Mouse (Mus musculus): ENCODE data around the gene Thnsl2. TPM values are rescaled to one million over a fixed set of nuclear protein-coding genes. Genes with fewer than 3 reads are reported as not detected.

Thnsl2 gene
- total and polyA plus RNA-seq, 3 experiments: 3.4 to 6.0 (median 4.1) TPM

DNA sequence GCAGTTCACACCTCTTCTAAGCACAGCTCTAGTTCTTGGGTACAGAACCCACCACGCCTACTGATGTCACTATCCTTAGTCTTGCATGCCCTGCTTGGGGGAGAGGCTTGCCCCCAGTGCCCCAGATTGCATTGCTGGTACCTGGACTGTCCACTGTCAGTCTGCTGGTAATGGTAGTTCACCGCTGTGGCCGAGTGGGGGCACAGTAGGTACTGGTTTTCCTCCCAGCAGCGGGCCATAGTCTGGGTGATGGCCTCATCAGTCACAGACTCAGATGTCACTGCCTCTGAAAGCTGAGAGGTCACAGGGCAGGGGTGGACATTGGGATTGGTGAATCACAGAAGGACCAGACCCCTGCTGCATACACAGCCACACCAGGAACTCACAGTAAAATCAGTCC, 15.2 kb downstream of the Thnsl2 start:
- Histone ChIP-seq H3K36me3 (ENCODE audit: control insufficient read depth, insufficient read depth, low read length) (no peaks in the 10 kb centered on the region), H3K9ac (ENCODE audit: low read depth, low read length) (no peak overlapping the region), H3K79me2 (replicated peaks; ENCODE audit: control insufficient read depth, insufficient read depth, low read length) (no peaks in the 10 kb centered on the region), H3K27ac (no peak overlapping the region), H3K27me3 (ENCODE audit: control insufficient read depth, insufficient read depth, low read length) (no peaks in the 10 kb centered on the region), H3K4me3 (no peak overlapping the region), H3K4me1 (ENCODE audit: control insufficient read depth, insufficient read depth, low read length) (no peaks in the 10 kb centered on the region)
- TF ChIP-seq EP300 (IDR thresholded peaks at IDR 0.05; ENCODE audit: insufficient read depth, low read depth, low read length): no peak
- no peak for TF ChIP-seq CTCF (IDR thresholded peaks at IDR 0.05)
- no peak for TF ChIP-seq POLR2A (IDR thresholded peaks at IDR 0.05; ENCODE audit: insufficient read depth, low read depth, low read length)
- no peak for DNase-seq
- 58% methylated on average over 4 of the region's 4 CpGs for WGBS
- intact Hi-C loops (cut with DNase I): loop anchor here (5.0 kb wide), 2 partner anchors 177 to 322 kb away; no protein-coding TSS in a partner anchor

DNA sequence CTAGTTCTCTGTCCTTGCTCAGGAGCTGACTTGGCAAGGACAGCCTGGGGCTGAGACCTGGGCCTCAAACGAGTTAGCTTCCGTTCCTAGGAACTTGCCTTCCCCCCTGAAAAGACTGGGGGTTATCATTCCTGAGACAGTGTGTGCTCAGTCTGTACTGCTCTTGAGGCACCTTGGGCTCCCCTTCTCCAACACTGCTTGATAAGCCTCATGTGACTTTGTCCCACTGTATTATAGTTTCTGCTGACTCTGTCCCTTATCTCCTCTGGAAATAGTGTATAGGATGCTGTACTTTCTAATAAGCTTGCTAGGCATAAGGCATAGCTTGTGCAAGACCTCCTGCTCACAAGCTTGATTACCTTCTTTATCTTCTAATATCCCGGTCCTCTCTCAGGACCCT, 17.9 kb downstream of the Thnsl2 start:
- WGBS: 56% methylated on average over 3 of the region's 3 CpGs
- TF ChIP-seq POLR2A (IDR thresholded peaks at IDR 0.05; ENCODE audit: insufficient read depth, low read depth, low read length): no peak
- no peak for TF ChIP-seq CTCF (IDR thresholded peaks at IDR 0.05)
- no peak for TF ChIP-seq EP300 (IDR thresholded peaks at IDR 0.05; ENCODE audit: insufficient read depth, low read depth, low read length)
- Histone ChIP-seq H3K4me1 (ENCODE audit: control insufficient read depth, insufficient read depth, low read length) (no peaks in the 10 kb centered on the region), H3K36me3 (ENCODE audit: control insufficient read depth, insufficient read depth, low read length) (no peaks in the 10 kb centered on the region), H3K27ac (no peak overlapping the region), H3K27me3 (ENCODE audit: control insufficient read depth, insufficient read depth, low read length) (no peaks in the 10 kb centered on the region), H3K4me3 (no peak overlapping the region), H3K9ac (ENCODE audit: low read depth, low read length) (no peak overlapping the region), H3K79me2 (replicated peaks; ENCODE audit: control insufficient read depth, insufficient read depth, low read length) (no peaks in the 10 kb centered on the region)
- DNase-seq: no peak
- intact Hi-C loops (cut with DNase I): loop anchor here (5.0 kb wide), 2 partner anchors 174 to 319 kb away; no protein-coding TSS in a partner anchor

- Histone ChIP-seq H3K4me1 (ENCODE audit: control insufficient read depth, insufficient read depth, low read length) (no peaks in the 10 kb centered on the region), H3K36me3 (ENCODE audit: control insufficient read depth, insufficient read depth, low read length) (no peaks in the 10 kb centered on the region), H3K27ac (no peak overlapping the region), H3K79me2 (replicated peaks; ENCODE audit: control insufficient read depth, insufficient read depth, low read length) (no peaks in the 10 kb centered on the region), H3K4me3 (no peak overlapping the region), H3K9ac (ENCODE audit: low read depth, low read length) (no peak overlapping the region), H3K27me3 (ENCODE audit: control insufficient read depth, insufficient read depth, low read length) (no peaks in the 10 kb centered on the region)
- 5% methylated on average over 3 of the region's 3 CpGs for WGBS
- TF ChIP-seq EP300 (IDR thresholded peaks at IDR 0.05; ENCODE audit: insufficient read depth, low read depth, low read length) (0 out of 2 replicates have a peak, but pooled peaks have one; percentile 38), CTCF (IDR thresholded peaks at IDR 0.05) (peak; percentile 94), POLR2A (IDR thresholded peaks at IDR 0.05; ENCODE audit: insufficient read depth, low read depth, low read length) (no peak)
- intact Hi-C loops (cut with DNase I): loop anchor here (2.0 to 5.0 kb wide), 3 partner anchors 94 to 318 kb away; no protein-coding TSS in a partner anchor
- peak; percentile 60 to 80 for DNase-seq
These were observed 19.0 kb downstream of the Thnsl2 start for GRCm38 (mm10) chr6:71125043-71125893.

- no peak overlapping the region for H3K9ac ChIP-seq (ENCODE audit: low read depth, low read length)
- H3K4me1 ChIP-seq (ENCODE audit: control insufficient read depth, insufficient read depth, low read length): no peaks in the 10 kb centered on the region
- H3K27me3 ChIP-seq (ENCODE audit: control insufficient read depth, insufficient read depth, low read length): no peaks in the 10 kb centered on the region
- H3K36me3 ChIP-seq (ENCODE audit: control insufficient read depth, insufficient read depth, low read length): no peaks in the 10 kb centered on the region
- no peak for DNase-seq
- H3K4me3 ChIP-seq: no peak overlapping the region
- TF ChIP-seq POLR2A (IDR thresholded peaks at IDR 0.05; ENCODE audit: insufficient read depth, low read depth, low read length) (no peak), EP300 (IDR thresholded peaks at IDR 0.05; ENCODE audit: insufficient read depth, low read depth, low read length) (no peak), CTCF (IDR thresholded peaks at IDR 0.05) (no peak)
- H3K27ac ChIP-seq: no peak overlapping the region
- intact Hi-C loops (cut with DNase I): no loop called here
- 17% methylated on average over 10 of the region's 10 CpGs for WGBS
- no peaks in the 10 kb centered on the region for H3K79me2 ChIP-seq (replicated peaks; ENCODE audit: control insufficient read depth, insufficient read depth, low read length)
These were observed 24.5 kb downstream of the Thnsl2 start for GRCm38 (mm10) chr6:71119577-71120254.

DNA sequence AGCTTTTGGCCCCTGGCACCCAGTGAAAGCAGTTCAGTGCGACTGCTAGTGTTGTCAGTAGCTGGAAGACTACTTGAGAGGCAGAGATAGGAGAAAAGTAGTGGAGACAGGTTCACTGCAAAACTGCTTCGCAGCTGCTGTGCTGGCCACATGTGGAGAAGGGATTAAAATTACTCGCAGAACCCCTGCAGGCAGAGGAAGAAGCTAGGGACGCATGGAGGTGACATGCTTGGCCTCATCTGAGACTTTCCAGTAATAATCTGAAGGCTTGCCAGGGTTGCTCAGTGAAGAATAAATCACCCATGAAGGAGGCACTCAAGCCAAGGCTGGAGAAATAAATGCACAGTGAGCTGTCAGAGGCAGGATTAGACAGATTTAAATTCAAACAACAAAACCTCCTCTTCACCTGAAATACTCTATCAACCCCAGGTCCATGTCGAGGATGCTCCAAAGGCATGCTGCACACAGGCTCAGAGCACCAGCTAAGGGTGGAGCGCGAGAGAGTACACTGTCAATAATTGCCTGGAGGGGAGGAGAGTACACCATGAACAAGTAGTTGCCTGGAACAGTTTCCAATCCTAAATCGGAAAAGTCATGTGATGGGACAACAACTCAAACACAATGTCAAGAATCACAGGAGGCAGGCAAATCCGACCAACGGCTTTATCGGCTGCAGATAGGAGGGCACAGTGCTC, 32.7 kb downstream of the Thnsl2 start:
- TF ChIP-seq POLR2A (IDR thresholded peaks at IDR 0.05; ENCODE audit: insufficient read depth, low read depth, low read length) (no peak), CTCF (IDR thresholded peaks at IDR 0.05) (no peak), EP300 (IDR thresholded peaks at IDR 0.05; ENCODE audit: insufficient read depth, low read depth, low read length) (no peak)
- WGBS: 50% methylated on average over 11 of the region's 11 CpGs
- H3K4me3 ChIP-seq: no peak overlapping the region
- H3K4me1 ChIP-seq (ENCODE audit: control insufficient read depth, insufficient read depth, low read length): peaks cover 7% of the 10 kb centered on the region; the same call in 1 of the 2 replicates
- DNase-seq: peak in 1 of 2 experiments; percentile 17
- no peaks in the 10 kb centered on the region for H3K79me2 ChIP-seq (replicated peaks; ENCODE audit: control insufficient read depth, insufficient read depth, low read length)
- no peak overlapping the region for H3K27ac ChIP-seq
- no peaks in the 10 kb centered on the region for H3K36me3 ChIP-seq (ENCODE audit: control insufficient read depth, insufficient read depth, low read length)
- H3K27me3 ChIP-seq (ENCODE audit: control insufficient read depth, insufficient read depth, low read length): no peaks in the 10 kb centered on the region
- intact Hi-C loops (cut with DNase I): no loop called here
- H3K9ac ChIP-seq (ENCODE audit: low read depth, low read length): no peak overlapping the region
